21 mouse cellular contexts compared by ENCODE assay signal in genomic region chr6:32968971-32969370, GRCm38 (mm10).
"Had no signal": no experiment of that assay in that cellular context is flagged by ENCODE, and none has a peak within 500 bp of the region (broad histone marks: within the 10 kb centered on the region; RNA-seq: fewer than 3 reads in every experiment).

No protein-coding gene starts in this region.

- H3K36me3 ChIP-seq: limb, embryonic 12.5 days; midbrain, embryonic 12.5 days; midbrain, embryonic 15.5 days; neural tube, embryonic 12.5 days; stomach, embryonic 15.5 days had no signal

- H3K4me3 ChIP-seq: layer of hippocampus, adult 2 months; limb, embryonic 12.5 days; limb, embryonic 15.5 days; midbrain, embryonic 12.5 days; midbrain, embryonic 15.5 days; neural tube, embryonic 12.5 days; neural tube, embryonic 15.5 days; stomach, embryonic 15.5 days had no signal

- DNase-seq: kidney, postnatal 25 days; left cerebral cortex, postnatal 4 days; liver, postnatal 0 days; lung, embryonic 14.5 days; retina, postnatal 1 day; right cerebral cortex, postnatal 25 days; spleen, adult 18-20 months; thymus, postnatal 25 days had no signal

- H3K27ac ChIP-seq: kidney, postnatal 0 days; layer of hippocampus, adult 2 months; limb, embryonic 12.5 days; limb, embryonic 15.5 days; liver, embryonic 14.5 days; macrophage; midbrain, embryonic 12.5 days; midbrain, embryonic 15.5 days; neural tube, embryonic 12.5 days; neural tube, embryonic 15.5 days; stomach, embryonic 15.5 days had no signal

- H3K9me3 ChIP-seq: limb, embryonic 12.5 days; limb, embryonic 15.5 days; midbrain, embryonic 12.5 days; midbrain, embryonic 15.5 days; neural tube, embryonic 12.5 days; neural tube, embryonic 15.5 days; stomach, embryonic 15.5 days had no signal

- ATAC-seq: liver, postnatal 0 days; lung, postnatal 0 days; midbrain, embryonic 15.5 days had no signal

- H3K4me2 ChIP-seq: limb, embryonic 12.5 days; limb, embryonic 15.5 days; liver, embryonic 11.5 days; lung, embryonic 14.5 days; midbrain, embryonic 12.5 days; midbrain, embryonic 15.5 days; neural tube, embryonic 12.5 days; neural tube, embryonic 15.5 days; stomach, embryonic 15.5 days had no signal

- H3K27me3 ChIP-seq: limb, embryonic 12.5 days; limb, embryonic 15.5 days; midbrain, embryonic 12.5 days; midbrain, embryonic 15.5 days; neural tube, embryonic 12.5 days; neural tube, embryonic 15.5 days; stomach, embryonic 15.5 days had no signal

- H3K9ac ChIP-seq: limb, embryonic 12.5 days; limb, embryonic 15.5 days; liver, embryonic 14.5 days; liver, postnatal 0 days; lung, embryonic 14.5 days; midbrain, embryonic 12.5 days; midbrain, embryonic 15.5 days; neural tube, embryonic 12.5 days; neural tube, embryonic 15.5 days; stomach, embryonic 15.5 days had no signal

- H3K4me1 ChIP-seq: limb, embryonic 12.5 days; limb, embryonic 15.5 days; midbrain, embryonic 15.5 days; neural tube, embryonic 12.5 days; neural tube, embryonic 15.5 days; stomach, embryonic 15.5 days had no signal
